Mouse (Mus musculus) layer of hippocampus, adult 2 months (tissue): ENCODE data around the gene Speer4f2. TPM values are rescaled to one million over a fixed set of nuclear protein-coding genes. Genes with fewer than 3 reads are reported as not detected.

Experiments
- DNase-seq, 2 experiments: peaks; one replicate each; pipeline ENCODE4 v3.0.0; 2022; ENCODE audit warnings: low spot score in 2 of 2
- H3K27ac ChIP-seq: fragments of 200-600 bp; 2 replicates; pipeline ENCODE4 v1.8.1; 2022
- H3K4me3 ChIP-seq: fragments of 200-600 bp; 2 replicates; pipeline ENCODE4 v1.8.1; 2022; ENCODE audit warnings: mild to moderate bottlenecking
- CTCF ChIP-seq: fragments of 200-600 bp; conservative IDR thresholded peaks from 2 replicates; pipeline ENCODE4 v1.8.1; 2022; ENCODE audit warnings: antibody characterized with exemption, mild to moderate bottlenecking, moderate library complexity
- total RNA-seq, 2 experiments: library from RNA; stranded (reverse); gene quantifications; 2 replicates each; pipeline ENCODE4 v1.2.3; 2021

Gene Speer4f2
- total RNA-seq, 2 experiments from 2014 or later, result not detected

DNA sequence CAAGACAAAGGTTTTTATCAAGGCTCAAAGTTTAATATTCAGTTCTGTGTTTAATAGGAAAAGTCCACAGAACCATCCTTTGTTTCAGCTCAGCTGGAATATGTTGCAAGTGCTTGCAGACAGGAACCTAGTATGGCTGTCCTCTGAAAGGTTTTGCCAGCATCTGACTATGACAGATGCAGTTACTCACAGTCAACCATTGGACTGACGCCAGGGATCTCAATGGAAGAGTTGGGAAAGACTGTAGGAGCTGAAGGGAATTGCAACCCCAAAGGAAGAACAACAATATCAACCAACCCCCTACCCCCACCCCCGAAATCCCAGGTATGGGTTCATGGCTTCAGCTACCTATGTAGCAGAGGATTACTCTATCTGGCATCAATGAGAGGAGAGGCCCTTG lies 44.2 kb downstream of the Speer4f2 start:
- DNase-seq, result no peak
- TF ChIP-seq CTCF, result no peak
- H3K4me3 ChIP-seq, result no peak overlapping the region
- no peak overlapping the region for H3K27ac ChIP-seq

DNA sequence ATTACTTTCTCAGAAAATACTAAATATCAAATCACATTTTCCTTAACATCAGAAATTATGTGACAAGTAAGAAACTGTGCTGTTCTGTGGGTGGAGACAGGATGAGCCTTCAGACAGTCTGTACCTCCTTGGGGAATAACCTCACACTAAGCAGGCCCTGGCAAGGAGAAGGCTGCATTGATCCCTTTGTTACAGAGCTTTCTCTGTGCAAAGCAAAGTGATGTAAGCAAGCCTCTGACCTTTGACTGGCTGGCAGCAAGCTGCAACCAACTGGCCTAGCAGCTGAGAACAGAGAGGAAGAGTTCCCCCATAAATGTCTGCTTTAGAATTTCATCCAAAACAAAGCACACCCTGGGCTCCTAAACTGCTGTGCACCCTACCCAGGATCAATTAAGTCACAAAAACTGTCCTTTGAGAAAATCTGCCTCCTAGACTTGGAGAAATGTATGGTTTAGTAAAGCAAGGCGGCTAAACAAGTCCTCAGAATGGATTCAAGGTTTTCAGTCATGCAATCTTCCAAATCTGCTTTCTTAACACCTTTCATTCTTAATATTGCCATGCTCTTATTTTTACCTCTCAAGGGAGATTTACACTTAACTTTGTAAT lies 46.3 kb downstream of the Speer4f2 start:
- Histone ChIP-seq H3K4me3 (no peak overlapping the region), H3K27ac (peak overlapping the region; percentile 62)
- TF ChIP-seq CTCF, result no peak
- peak; percentile 10 to 14 for DNase-seq

DNA sequence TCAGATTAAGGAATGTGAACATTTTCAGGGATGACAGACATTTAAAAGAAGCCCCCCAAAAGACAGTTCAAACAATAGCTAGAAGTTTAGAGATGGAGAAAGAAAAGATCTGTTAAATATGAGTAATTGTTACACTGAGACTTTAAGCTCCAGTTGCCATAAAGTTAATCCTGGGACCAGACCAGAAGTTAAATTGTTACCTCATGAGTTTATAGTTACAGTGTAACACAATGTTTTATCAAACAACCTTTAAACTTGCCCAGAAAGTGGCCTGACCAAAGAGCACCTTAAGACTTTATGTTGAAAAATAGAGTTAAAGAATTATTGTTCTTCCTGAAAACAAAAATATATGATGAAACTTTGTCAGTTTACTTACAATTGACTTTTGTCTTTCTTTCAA lies 46.9 kb downstream of the Speer4f2 start:
- no peak for TF ChIP-seq CTCF

DNA sequence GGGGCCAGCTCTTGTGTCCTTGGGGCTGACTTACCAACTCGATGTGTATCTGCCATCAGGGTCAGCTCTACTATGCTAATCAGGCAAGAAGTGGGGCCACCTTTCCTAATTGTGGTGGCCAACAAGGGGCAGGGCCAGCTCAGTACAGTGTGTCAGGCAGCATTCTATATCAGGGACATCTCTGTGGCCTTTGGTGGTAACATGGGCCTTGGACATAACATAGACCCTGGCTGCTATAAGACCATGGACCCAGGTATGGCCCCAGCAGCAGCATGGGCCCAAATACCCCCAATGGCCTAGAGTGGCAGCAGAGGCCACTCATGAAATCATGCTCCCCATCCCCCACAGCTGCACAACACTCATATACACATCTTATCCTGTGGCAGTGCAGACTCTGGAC lies 49.2 kb downstream of the Speer4f2 start:
- H3K4me3 ChIP-seq, result no peak overlapping the region
- no peak for DNase-seq
- no peak for TF ChIP-seq CTCF
- no peak overlapping the region for H3K27ac ChIP-seq

More for the DNA sequence above, 46.9 kb downstream of the Speer4f2 start:
- Histone ChIP-seq H3K4me3 (no peak overlapping the region), H3K27ac (no peak overlapping the region)
- DNase-seq, result no peak

DNA sequence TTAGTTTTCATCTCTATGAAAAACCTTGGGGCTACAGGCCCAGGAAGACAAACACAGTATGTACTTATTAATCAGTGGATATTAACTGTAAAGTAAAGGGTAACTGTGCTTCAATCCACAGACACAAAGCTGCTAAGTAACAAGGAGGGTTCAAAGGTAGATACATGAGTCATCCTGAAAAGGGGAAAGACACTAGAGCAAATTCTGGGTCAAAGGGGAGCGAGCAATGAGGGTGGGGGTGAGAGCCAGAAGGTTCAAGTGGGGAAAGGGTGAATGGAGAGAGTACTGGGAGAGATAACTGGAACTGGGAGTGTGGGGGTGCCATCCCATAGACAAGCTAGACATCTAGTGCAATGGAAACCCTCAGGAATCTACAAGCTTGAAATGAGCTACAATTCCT lies 54.0 kb downstream of the Speer4f2 start:
- no peak for TF ChIP-seq CTCF
- Histone ChIP-seq H3K4me3 (no peak overlapping the region), H3K27ac (no peak overlapping the region)
- DNase-seq, result no peak

Other genes starting within 250 kb of the Speer4f2 start
- not detected for gene Speer4f1, start 102.9 kb downstream of the Speer4f2 start, total RNA-seq
- 10 to 100 TPM; 17.1 to 19.7 TPM for gene Sema3c, start 201.1 kb downstream of the Speer4f2 start, total RNA-seq